Mouse (Mus musculus): ENCODE measurements around the gene Mlc1. TPM values are rescaled to one million over a fixed set of nuclear protein-coding genes. Genes with fewer than 3 reads are reported as not detected.
A peak's percentile ranks its signal among the peaks of the same experiment; 100 is the strongest.

Gene Mlc1
- polyA plus RNA-seq, 1 experiment from 2014 or later, result not detected

- DNase-seq (ENCODE audit: low spot score) (no peak), ATAC-seq (replicated peaks; ENCODE audit: low FRiP score) (no peak)
- Histone ChIP-seq H3K9me3 (ENCODE audit: control insufficient read depth, low read length) (no peaks in the 10 kb centered on the region), H3K36me3 (ENCODE audit: control insufficient read depth, insufficient read depth, low read length) (no peaks in the 10 kb centered on the region), H3K9ac (ENCODE audit: low read depth, low read length) (no peak overlapping the region), H3K4me3 (ENCODE audit: low read depth, low read length) (no peak overlapping the region), H3K4me2 (no peak overlapping the region), H3K27ac (ENCODE audit: low read depth, low read length) (no peak overlapping the region), H3K4me1 (replicated peaks; ENCODE audit: control insufficient read depth, insufficient read depth, low read length) (no peaks in the 10 kb centered on the region), H3K27me3 (replicated peaks; ENCODE audit: control insufficient read depth, insufficient read depth, low read length) (no peaks in the 10 kb centered on the region; the same call in 1 of the 2 replicates)
- WGBS, result 74% methylated on average over 8 of the region's 8 CpGs
Observed at GRCm38 (mm10) chr15:88998636-88999035, 19.8 kb upstream of the Mlc1 start.

- no peaks in the 10 kb centered on the region for H3K27me3 ChIP-seq (replicated peaks; ENCODE audit: control insufficient read depth, insufficient read depth, low read length)
- H3K4me3 ChIP-seq (ENCODE audit: low read depth, low read length), result no peak overlapping the region
Observed at GRCm38 (mm10) chr15:88989236-88989635, 10.4 kb upstream of the Mlc1 start.

GRCm38 (mm10) chr15:88982534-88983079 lies 3.8 kb upstream of the Mlc1 start, which contains the start of gene Mov10l1:
Mov10l1 (plus strand) TSS chr15:88982909.
- H3K4me1 ChIP-seq (replicated peaks; ENCODE audit: control insufficient read depth, insufficient read depth, low read length), result no peaks in the 10 kb centered on the region
- no peak within 1 kb of the TSS for H3K4me3 ChIP-seq (ENCODE audit: low read depth, low read length)
- H3K4me2 ChIP-seq, result no peak within 1 kb of the TSS
- DNase-seq (ENCODE audit: low spot score), result no peak
- H3K27me3 ChIP-seq (replicated peaks; ENCODE audit: control insufficient read depth, insufficient read depth, low read length), result no peaks in the 10 kb centered on the region
- 88% methylated on average over 31 of the region's 31 CpGs for WGBS
- H3K9me3 ChIP-seq (ENCODE audit: control insufficient read depth, low read length), result no peaks in the 10 kb centered on the region
- no peak for ATAC-seq (replicated peaks; ENCODE audit: low FRiP score)
- H3K27ac ChIP-seq (ENCODE audit: low read depth, low read length), result no peak within 1 kb of the TSS
- H3K9ac ChIP-seq (ENCODE audit: low read depth, low read length), result no peak within 1 kb of the TSS
- no peaks in the 10 kb centered on the region for H3K36me3 ChIP-seq (ENCODE audit: control insufficient read depth, insufficient read depth, low read length)

More at GRCm38 (mm10) chr15:88989236-88989635, 10.4 kb upstream of the Mlc1 start:
- no peak overlapping the region for H3K4me2 ChIP-seq
- no peaks in the 10 kb centered on the region for H3K9me3 ChIP-seq (ENCODE audit: control insufficient read depth, low read length)
- H3K36me3 ChIP-seq (ENCODE audit: control insufficient read depth, insufficient read depth, low read length), result no peaks in the 10 kb centered on the region
- 50% methylated on average over 2 of the region's 2 CpGs for WGBS
- H3K27ac ChIP-seq (ENCODE audit: low read depth, low read length), result no peak overlapping the region
- no peak overlapping the region for H3K9ac ChIP-seq (ENCODE audit: low read depth, low read length)
- no peaks in the 10 kb centered on the region for H3K4me1 ChIP-seq (replicated peaks; ENCODE audit: control insufficient read depth, insufficient read depth, low read length)
- DNase-seq (ENCODE audit: low spot score) (no peak), ATAC-seq (replicated peaks; ENCODE audit: low FRiP score) (no peak)

- Histone ChIP-seq H3K4me1 (replicated peaks; ENCODE audit: control insufficient read depth, insufficient read depth, low read length) (no peaks in the 10 kb centered on the region), H3K27me3 (replicated peaks; ENCODE audit: control insufficient read depth, insufficient read depth, low read length) (no peaks in the 10 kb centered on the region), H3K9me3 (ENCODE audit: control insufficient read depth, low read length) (no peaks in the 10 kb centered on the region), H3K4me3 (ENCODE audit: low read depth, low read length) (no peak overlapping the region), H3K9ac (ENCODE audit: low read depth, low read length) (no peak overlapping the region), H3K4me2 (no peak overlapping the region), H3K36me3 (ENCODE audit: control insufficient read depth, insufficient read depth, low read length) (no peaks in the 10 kb centered on the region), H3K27ac (ENCODE audit: low read depth, low read length) (no peak overlapping the region)
- ATAC-seq (replicated peaks; ENCODE audit: low FRiP score) (no peak), DNase-seq (ENCODE audit: low spot score) (no peak)
- WGBS, result 48% methylated on average over 3 of the region's 3 CpGs
Observed at GRCm38 (mm10) chr15:88979138-88979446, 285 bp upstream of the Mlc1 start.

- Histone ChIP-seq H3K9ac (ENCODE audit: low read depth, low read length) (no peak overlapping the region), H3K4me3 (ENCODE audit: low read depth, low read length) (no peak overlapping the region), H3K36me3 (ENCODE audit: control insufficient read depth, insufficient read depth, low read length) (no peaks in the 10 kb centered on the region), H3K27me3 (replicated peaks; ENCODE audit: control insufficient read depth, insufficient read depth, low read length) (no peaks in the 10 kb centered on the region), H3K9me3 (ENCODE audit: control insufficient read depth, low read length) (no peaks in the 10 kb centered on the region), H3K27ac (ENCODE audit: low read depth, low read length) (no peak overlapping the region), H3K4me1 (replicated peaks; ENCODE audit: control insufficient read depth, insufficient read depth, low read length) (no peaks in the 10 kb centered on the region), H3K4me2 (no peak overlapping the region)
- WGBS, result 81% methylated on average over 4 of the region's 4 CpGs
- ATAC-seq (replicated peaks; ENCODE audit: low FRiP score) (no peak), DNase-seq (ENCODE audit: low spot score) (no peak)
Observed at GRCm38 (mm10) chr15:88972300-88972699, 6.5 kb downstream of the Mlc1 start.

- Histone ChIP-seq H3K4me1 (replicated peaks; ENCODE audit: control insufficient read depth, insufficient read depth, low read length) (no peaks in the 10 kb centered on the region), H3K9me3 (ENCODE audit: control insufficient read depth, low read length) (no peaks in the 10 kb centered on the region), H3K36me3 (ENCODE audit: control insufficient read depth, insufficient read depth, low read length) (no peaks in the 10 kb centered on the region), H3K27me3 (replicated peaks; ENCODE audit: control insufficient read depth, insufficient read depth, low read length) (no peaks in the 10 kb centered on the region), H3K27ac (ENCODE audit: low read depth, low read length) (no peak overlapping the region), H3K4me2 (no peak overlapping the region), H3K9ac (ENCODE audit: low read depth, low read length) (no peak overlapping the region), H3K4me3 (ENCODE audit: low read depth, low read length) (no peak overlapping the region)
- 73% methylated on average over 2 of the region's 2 CpGs for WGBS
- no peak for ATAC-seq (replicated peaks; ENCODE audit: low FRiP score)
- DNase-seq (ENCODE audit: low spot score), result no peak
Observed at GRCm38 (mm10) chr15:88964070-88964578, 14.7 kb downstream of the Mlc1 start.

GRCm38 (mm10) chr15:88957522-88957921 lies 21.3 kb downstream of the Mlc1 start:
- Histone ChIP-seq H3K27ac (ENCODE audit: low read depth, low read length) (no peak overlapping the region), H3K4me1 (replicated peaks; ENCODE audit: control insufficient read depth, insufficient read depth, low read length) (peaks cover 3% of the 10 kb centered on the region), H3K4me3 (ENCODE audit: low read depth, low read length) (no peak overlapping the region), H3K9ac (ENCODE audit: low read depth, low read length) (no peak overlapping the region), H3K27me3 (replicated peaks; ENCODE audit: control insufficient read depth, insufficient read depth, low read length) (peaks cover 29% of the 10 kb centered on the region), H3K4me2 (no peak overlapping the region), H3K36me3 (ENCODE audit: control insufficient read depth, insufficient read depth, low read length) (no peaks in the 10 kb centered on the region), H3K9me3 (ENCODE audit: control insufficient read depth, low read length) (no peaks in the 10 kb centered on the region)
- ATAC-seq (replicated peaks; ENCODE audit: low FRiP score) (no peak), DNase-seq (ENCODE audit: low spot score) (no peak)
- 77% methylated on average over 4 of the region's 4 CpGs for WGBS

GRCm38 (mm10) chr15:88955342-88955741 lies 23.5 kb downstream of the Mlc1 start:
- Histone ChIP-seq H3K9ac (ENCODE audit: low read depth, low read length) (no peak overlapping the region), H3K9me3 (ENCODE audit: control insufficient read depth, low read length) (no peaks in the 10 kb centered on the region), H3K4me2 (no peak overlapping the region), H3K4me3 (ENCODE audit: low read depth, low read length) (no peak overlapping the region), H3K36me3 (ENCODE audit: control insufficient read depth, insufficient read depth, low read length) (no peaks in the 10 kb centered on the region), H3K4me1 (replicated peaks; ENCODE audit: control insufficient read depth, insufficient read depth, low read length) (peaks cover 3% of the 10 kb centered on the region), H3K27ac (ENCODE audit: low read depth, low read length) (no peak overlapping the region), H3K27me3 (replicated peaks; ENCODE audit: control insufficient read depth, insufficient read depth, low read length) (peaks cover 29% of the 10 kb centered on the region)
- ATAC-seq (replicated peaks; ENCODE audit: low FRiP score) (no peak), DNase-seq (ENCODE audit: low spot score) (no peak)
- WGBS, result 74% methylated on average over 6 of the region's 6 CpGs

- peak; percentile 23; the same call in 1 of the 2 replicates for ATAC-seq (replicated peaks; ENCODE audit: low FRiP score)
- H3K36me3 ChIP-seq (ENCODE audit: control insufficient read depth, insufficient read depth, low read length), result no peaks in the 10 kb centered on the region
- peaks cover 3% of the 10 kb centered on the region for H3K4me1 ChIP-seq (replicated peaks; ENCODE audit: control insufficient read depth, insufficient read depth, low read length)
- H3K9me3 ChIP-seq (ENCODE audit: control insufficient read depth, low read length), result no peaks in the 10 kb centered on the region
- 5% methylated on average over 53 of the region's 53 CpGs for WGBS
- no peak within 1 kb of the TSS for H3K27ac ChIP-seq (ENCODE audit: low read depth, low read length)
- no peak for DNase-seq (ENCODE audit: low spot score)
- H3K4me2 ChIP-seq, result peak within 1 kb of the TSS; percentile 67
- peaks cover 29% of the 10 kb centered on the region for H3K27me3 ChIP-seq (replicated peaks; ENCODE audit: control insufficient read depth, insufficient read depth, low read length)
- peak within 1 kb of the TSS; percentile 34 for H3K4me3 ChIP-seq (ENCODE audit: low read depth, low read length)
- no peak within 1 kb of the TSS for H3K9ac ChIP-seq (ENCODE audit: low read depth, low read length)
Observed at GRCm38 (mm10) chr15:88954368-88955072, 24.3 kb downstream of the Mlc1 start, which contains the start of gene Ttll8. Ttll8 (minus strand) TSS chr15:88954418.

Data from liver, embryonic 11.5 days (tissue).